Mouse (Mus musculus): ENCODE measurements around the gene Bcl2l12.

Gene Bcl2l12

GRCm38 (mm10) chr7:45017242-45018061 is 18.9 kb upstream of the Bcl2l12 start, which contains the start of gene Rras:
TSS of gene Rras (plus strand) at chr7:45017961.
- peak; percentile 100 for DNase-seq (ENCODE audit: low read depth, low spot score)

GRCm38 (mm10) chr7:45016761-45017160 is 18.2 kb upstream of the Bcl2l12 start:
- peak; percentile 55 for DNase-seq (ENCODE audit: low read depth, low spot score)

- peak; percentile 100 for DNase-seq (ENCODE audit: low read depth, low spot score)
Observed at GRCm38 (mm10) chr7:45015957-45016612, 17.6 kb upstream of the Bcl2l12 start, which contains the start of gene Scaf1. TSS of gene Scaf1 (minus strand) at chr7:45016363.

GRCm38 (mm10) chr7:45015344-45015956 is 16.9 kb upstream of the Bcl2l12 start:
- DNase-seq (ENCODE audit: low read depth, low spot score): no peak

GRCm38 (mm10) chr7:45014096-45014451 is 15.6 kb upstream of the Bcl2l12 start:
- no peak for DNase-seq (ENCODE audit: low read depth, low spot score)

GRCm38 (mm10) chr7:45013366-45014095 is 15.0 kb upstream of the Bcl2l12 start:
- no peak for DNase-seq (ENCODE audit: low read depth, low spot score)

GRCm38 (mm10) chr7:45012824-45013223 is 14.3 kb upstream of the Bcl2l12 start:
- no peak for DNase-seq (ENCODE audit: low read depth, low spot score)

GRCm38 (mm10) chr7:45012011-45012410 is 13.5 kb upstream of the Bcl2l12 start:
- no peak for DNase-seq (ENCODE audit: low read depth, low spot score)

GRCm38 (mm10) chr7:45008411-45008810 is 9.9 kb upstream of the Bcl2l12 start:
- no peak for DNase-seq (ENCODE audit: low read depth, low spot score)

- DNase-seq (ENCODE audit: low read depth, low spot score): no peak
Observed at GRCm38 (mm10) chr7:45007846-45008245, 9.3 kb upstream of the Bcl2l12 start.

- DNase-seq (ENCODE audit: low read depth, low spot score): no peak
Observed at GRCm38 (mm10) chr7:45007141-45007540, 8.6 kb upstream of the Bcl2l12 start.

- DNase-seq (ENCODE audit: low read depth, low spot score): no peak
Observed at GRCm38 (mm10) chr7:45006503-45006902, 8.0 kb upstream of the Bcl2l12 start.

GRCm38 (mm10) chr7:45005321-45005992 is 6.9 kb upstream of the Bcl2l12 start:
- DNase-seq (ENCODE audit: low read depth, low spot score): no peak

GRCm38 (mm10) chr7:45004546-45004945 is 6.0 kb upstream of the Bcl2l12 start:
- DNase-seq (ENCODE audit: low read depth, low spot score): no peak

- DNase-seq (ENCODE audit: low read depth, low spot score): no peak
Observed at GRCm38 (mm10) chr7:45002440-45002839, 3.9 kb upstream of the Bcl2l12 start.

- no peak for DNase-seq (ENCODE audit: low read depth, low spot score)
Observed at GRCm38 (mm10) chr7:45000539-45001114, 2.1 kb upstream of the Bcl2l12 start.

- DNase-seq (ENCODE audit: low read depth, low spot score): no peak
Observed at GRCm38 (mm10) chr7:44999753-45000152, 1.2 kb upstream of the Bcl2l12 start.

GRCm38 (mm10) chr7:44997940-44998428 is 528 bp downstream of the Bcl2l12 start:
- no peak for DNase-seq (ENCODE audit: low read depth, low spot score)

GRCm38 (mm10) chr7:44997231-44997939 is 1.1 kb downstream of the Bcl2l12 start, which contains the start of gene Irf3:
TSS of gene Irf3 (plus strand) at chr7:44997648.
- peak; percentile 99 for DNase-seq (ENCODE audit: low read depth, low spot score)

- DNase-seq (ENCODE audit: low read depth, low spot score): no peak
Observed at GRCm38 (mm10) chr7:44996672-44997071, 1.8 kb downstream of the Bcl2l12 start.
